ENCODE assay signal across 9 mouse cellular contexts in genomic region chr16:23240950-23241259, GRCm38 (mm10). TPM values are rescaled to one million over a fixed set of nuclear protein-coding genes. Genes with fewer than 3 reads are reported as not detected.
DNase-seq lines count a peak whose midpoint lies in the region; ATAC-seq and TF ChIP-seq lines count a peak whose summit lies in the region.
"Had no signal": no experiment of that assay in that cellular context is flagged by ENCODE, and none has a peak within 500 bp of the region (broad histone marks: within the 10 kb centered on the region; RNA-seq: fewer than 3 reads in every experiment).

No protein-coding gene starts in this region.

- H3K27me3 ChIP-seq in kidney, postnatal 0 days (ENCODE audit: insufficient read depth, low read length) = no peaks in the 10 kb centered on the region
- H3K27me3 ChIP-seq in embryonic facial prominence, embryonic 10.5 days (replicated peaks; ENCODE audit: low read depth, poor library complexity, severe bottlenecking) = no peaks in the 10 kb centered on the region
- no peaks in the 10 kb centered on the region for H3K27me3 ChIP-seq in hindbrain, embryonic 12.5 days
- no peaks in the 10 kb centered on the region for H3K27me3 ChIP-seq in midbrain, postnatal 0 days (ENCODE audit: insufficient read depth, low read length)
- no peaks in the 10 kb centered on the region for H3K27me3 ChIP-seq in kidney, adult 2 months (replicated peaks; ENCODE audit: control insufficient read depth, insufficient read depth, low read length)

- no peak for DNase-seq in kidney, postnatal 0 days (ENCODE audit: low spot score)
- no peak for DNase-seq in kidney, postnatal 14 days
- no peak for DNase-seq in embryonic facial prominence, embryonic 10.5 days (ENCODE audit: low spot score)
- DNase-seq in midbrain, postnatal 0 days (ENCODE audit: low spot score) = no peak
- DNase-seq in adrenal gland, adult 18-20 months (ENCODE audit: low spot score in 2 of 2) = no peak
- DNase-seq in kidney, adult 2 months = no peak

- no peak overlapping the region for H3K9ac ChIP-seq in kidney, postnatal 0 days (ENCODE audit: low read depth, low read length)
- no peak overlapping the region for H3K9ac ChIP-seq in hindbrain, embryonic 12.5 days
- H3K9ac ChIP-seq in midbrain, postnatal 0 days (replicated peaks; ENCODE audit: low read length, poor library complexity, severe bottlenecking) = no peak overlapping the region

- H3K36me3 ChIP-seq in kidney, postnatal 0 days (ENCODE audit: insufficient read depth, low read length) = no peaks in the 10 kb centered on the region
- peaks cover 31% of the 10 kb centered on the region for H3K36me3 ChIP-seq in embryonic facial prominence, embryonic 10.5 days (replicated peaks)
- H3K36me3 ChIP-seq in hindbrain, embryonic 12.5 days = 0 out of 2 replicates have a peak, but pooled peaks cover 6% of the 10 kb centered on the region
- H3K36me3 ChIP-seq in midbrain, postnatal 0 days (ENCODE audit: insufficient read depth, low read length) = no peaks in the 10 kb centered on the region
- no peaks in the 10 kb centered on the region for H3K36me3 ChIP-seq in kidney, adult 2 months (ENCODE audit: control insufficient read depth, insufficient read depth, low read length)
- H3K36me3 ChIP-seq: G1E had no signal

- H3K9me3 ChIP-seq in kidney, postnatal 0 days (replicated peaks; ENCODE audit: low read length) = no peaks in the 10 kb centered on the region
- H3K9me3 ChIP-seq in embryonic facial prominence, embryonic 10.5 days = no peaks in the 10 kb centered on the region
- no peaks in the 10 kb centered on the region for H3K9me3 ChIP-seq in hindbrain, embryonic 12.5 days (replicated peaks)
- no peaks in the 10 kb centered on the region for H3K9me3 ChIP-seq in midbrain, postnatal 0 days (ENCODE audit: low read length)
- H3K9me3 ChIP-seq: G1E had no signal

- no peak for ATAC-seq in kidney, postnatal 0 days (replicated peaks; ENCODE audit: low FRiP score, low read depth)
- no peak for ATAC-seq in hindbrain, embryonic 12.5 days (ENCODE audit: low FRiP score)
- ATAC-seq in midbrain, postnatal 0 days (ENCODE audit: low FRiP score) = peak; percentile 17; the same call in 1 of the 2 replicates

- H3K4me3 ChIP-seq in kidney, postnatal 0 days (replicated peaks; ENCODE audit: low read depth, low read length) = no peak overlapping the region
- H3K4me3 ChIP-seq in embryonic facial prominence, embryonic 10.5 days = no peak overlapping the region
- H3K4me3 ChIP-seq in hindbrain, embryonic 12.5 days = no peak overlapping the region
- H3K4me3 ChIP-seq in midbrain, postnatal 0 days (ENCODE audit: low read depth, low read length) = no peak overlapping the region
- no peak overlapping the region for H3K4me3 ChIP-seq in kidney, adult 2 months (ENCODE audit: insufficient read depth, low read depth, low read length)

- peak overlapping the region; percentile 37; the same call in 1 of the 2 replicates for H3K27ac ChIP-seq in kidney, postnatal 0 days
- peak overlapping the region; percentile 36; the same call in 1 of the 2 replicates for H3K27ac ChIP-seq in embryonic facial prominence, embryonic 10.5 days (replicated peaks)
- peak overlapping the region; percentile 71 for H3K27ac ChIP-seq in hindbrain, embryonic 12.5 days
- no peak overlapping the region for H3K27ac ChIP-seq in midbrain, postnatal 0 days (ENCODE audit: low read depth, low read length)
- no peak overlapping the region for H3K27ac ChIP-seq in kidney, adult 2 months (ENCODE audit: insufficient read depth, low read depth, low read length)
- H3K27ac ChIP-seq: macrophage had no signal

- H3K4me2 ChIP-seq in kidney, postnatal 0 days (ENCODE audit: low read length) = no peak overlapping the region
- no peak overlapping the region for H3K4me2 ChIP-seq in hindbrain, embryonic 12.5 days (replicated peaks)
- H3K4me2 ChIP-seq in midbrain, postnatal 0 days (ENCODE audit: low read depth, low read length, poor library complexity, severe bottlenecking) = no peak overlapping the region

- no peak for TF ChIP-seq CTCF in kidney, postnatal 0 days (IDR thresholded peaks at IDR 0.05; ENCODE audit: low read depth)
- TF ChIP-seq CTCF in midbrain, postnatal 0 days (IDR thresholded peaks at IDR 0.05) = no peak
- no peak for TF ChIP-seq CTCF in kidney, adult 2 months (conservative IDR thresholded peaks at IDR 0.05; ENCODE audit: insufficient read depth, insufficient read length, low read depth, low read length)

- no peak for TF ChIP-seq POLR2A in kidney, adult 2 months (IDR thresholded peaks at IDR 0.05; ENCODE audit: low read depth, low read length)

- peaks cover 27% of the 10 kb centered on the region for H3K4me1 ChIP-seq in kidney, postnatal 0 days (replicated peaks; ENCODE audit: insufficient read depth, low read length)
- peaks cover 60% of the 10 kb centered on the region for H3K4me1 ChIP-seq in embryonic facial prominence, embryonic 10.5 days
- peaks cover 38% of the 10 kb centered on the region for H3K4me1 ChIP-seq in hindbrain, embryonic 12.5 days
- H3K4me1 ChIP-seq in midbrain, postnatal 0 days (ENCODE audit: insufficient read depth, low read length) = 0 out of 2 replicates have a peak, but pooled peaks cover 3% of the 10 kb centered on the region
- H3K4me1 ChIP-seq in kidney, adult 2 months (ENCODE audit: control insufficient read depth, insufficient read depth, low read length) = peaks cover 4% of the 10 kb centered on the region; the same call in 1 of the 2 replicates

- WGBS in kidney, postnatal 0 days = 26% methylated on average over 5 of the region's 5 CpGs
- WGBS in embryonic facial prominence, embryonic 10.5 days = 52% methylated on average over 5 of the region's 5 CpGs
- 50% methylated on average over 5 of the region's 5 CpGs for WGBS in hindbrain, embryonic 12.5 days
- 45% methylated on average over 5 of the region's 5 CpGs for WGBS in midbrain, postnatal 0 days
- WGBS in kidney, adult 2 months = 54% methylated on average over 5 of the region's 5 CpGs

RNA-seq across cellular contexts. Expression of gene St6gal1, which starts 16.4 kb away (rescaled TPM):
- polyA plus RNA-seq in kidney, postnatal 0 days (2015; fragmentation: Nextera tagmentation; extraction: Ambion mirVana) = 24.5 and 28.6 TPM in 2 replicates
- 27.3 and 28.9 TPM in 2 replicates for polyA plus RNA-seq in embryonic facial prominence, embryonic 10.5 days (2016; fragmentation: Nextera tagmentation; extraction: Ambion mirVana)
- 38.7 and 40.0 TPM in 2 replicates for polyA plus RNA-seq in hindbrain, embryonic 12.5 days (2016; fragmentation: Nextera tagmentation; extraction: Ambion mirVana)
- 17.7 and 20.6 TPM in 2 replicates for total RNA-seq in midbrain, postnatal 0 days (2014; rRNA removed)
- 8.5 and 12.0 TPM in 2 replicates for polyA plus RNA-seq in midbrain, postnatal 0 days (2015; fragmentation: Nextera tagmentation; extraction: Ambion mirVana)
- total RNA-seq in adrenal gland, adult 18-20 months (2021) = 10 to 100 TPM; 21.8 to 35.6 TPM
- 9.1 and 10.1 TPM in 2 replicates for polyA plus RNA-seq in kidney, adult 2 months (2012; rRNA removed)

Comparison
In these comparisons a context has a peak if more than half of its experiments do, and no peak if none do; other contexts are left out.
1. H3K27ac ChIP-seq: peak in kidney, postnatal 0 days (single experiment), embryonic facial prominence, embryonic 10.5 days (single experiment) and hindbrain, embryonic 12.5 days (single experiment); none in midbrain, postnatal 0 days (single experiment) and kidney, adult 2 months (single experiment).